Mouse (Mus musculus) thymus, adult 18-20 months (tissue): Measurements from ENCODE around the gene Rbpj.
"Not testable (repeated sequence)": the region's sequence is repeated elsewhere in the genome, so short reads cannot be mapped to it uniquely, and the experiment has no call there.

ENCODE experiments used
- DNase-seq, 2 experiments: peaks; one replicate each; pipeline ENCODE4 v3.0.0; 2022; ENCODE audit warnings: mixed read lengths in 2 of 2

Gene Rbpj

GRCm38 (mm10) chr5:53599116-53599515 lies 133.2 kb downstream of the Rbpj start:
- no peak for DNase-seq

- DNase-seq, result no peak
Observed at GRCm38 (mm10) chr5:53602194-53602593, 136.2 kb downstream of the Rbpj start.

GRCm38 (mm10) chr5:53605450-53605849 lies 139.5 kb downstream of the Rbpj start:
- DNase-seq, result no peak

- DNase-seq, result no peak
Observed at GRCm38 (mm10) chr5:53607230-53607996, 141.5 kb downstream of the Rbpj start.

- DNase-seq, result no peak
Observed at GRCm38 (mm10) chr5:53618844-53619243, 152.9 kb downstream of the Rbpj start.

- DNase-seq, result no peak
Observed at GRCm38 (mm10) chr5:53632026-53632425, 166.1 kb downstream of the Rbpj start.

- DNase-seq, result no peak
Observed at GRCm38 (mm10) chr5:53636795-53637194, 170.8 kb downstream of the Rbpj start.

GRCm38 (mm10) chr5:53637206-53637605 lies 171.3 kb downstream of the Rbpj start:
- no peak for DNase-seq

GRCm38 (mm10) chr5:53638647-53639046 lies 172.7 kb downstream of the Rbpj start:
- DNase-seq, result no peak

GRCm38 (mm10) chr5:53646669-53647068 lies 180.7 kb downstream of the Rbpj start:
- DNase-seq, result no peak

- DNase-seq, result no peak
Observed at GRCm38 (mm10) chr5:53647358-53647757, 181.4 kb downstream of the Rbpj start.

GRCm38 (mm10) chr5:53656596-53656995 lies 190.6 kb downstream of the Rbpj start:
- DNase-seq, result no peak

- no peak for DNase-seq
Observed at GRCm38 (mm10) chr5:53657925-53658324, 192.0 kb downstream of the Rbpj start.

- DNase-seq, result no peak
Observed at GRCm38 (mm10) chr5:53661508-53661907, 195.6 kb downstream of the Rbpj start.

- no peak for DNase-seq
Observed at GRCm38 (mm10) chr5:53662413-53662812, 196.5 kb downstream of the Rbpj start.

- DNase-seq, result no peak
Observed at GRCm38 (mm10) chr5:53663665-53664064, 197.7 kb downstream of the Rbpj start.

- DNase-seq, result no peak
Observed at GRCm38 (mm10) chr5:53668021-53668420, 202.1 kb downstream of the Rbpj start.

- no peak for DNase-seq
Observed at GRCm38 (mm10) chr5:53670321-53670938, 204.5 kb downstream of the Rbpj start.

GRCm38 (mm10) chr5:53671507-53671906 lies 205.6 kb downstream of the Rbpj start:
- DNase-seq, result no peak

GRCm38 (mm10) chr5:53672352-53672751 lies 206.4 kb downstream of the Rbpj start:
- peak; percentile 18 for DNase-seq

GRCm38 (mm10) chr5:53673493-53674150 lies 207.7 kb downstream of the Rbpj start:
- DNase-seq, result not testable (repeated sequence)

GRCm38 (mm10) chr5:53676671-53677070 lies 210.7 kb downstream of the Rbpj start:
- no peak for DNase-seq

- no peak for DNase-seq
Observed at GRCm38 (mm10) chr5:53678036-53678767, 212.2 kb downstream of the Rbpj start.
